Mouse (Mus musculus) forebrain, embryonic 12.5 days (tissue): Measurements from ENCODE around the gene Ambn. TPM values are rescaled to one million over a fixed set of nuclear protein-coding genes. Genes with fewer than 3 reads are reported as not detected.
A peak's percentile ranks its signal among the peaks of the same experiment; 100 is the strongest.
"Not testable (repeated sequence)": the region's sequence is repeated elsewhere in the genome, so short reads cannot be mapped to it uniquely, and the experiment has no call there.

Experiments
- ATAC-seq: fragments of 200-750 bp; cut with Nextera tagmentation; 2 replicates; pipeline ENCODE4 v1.8.0; 2017; ENCODE audit warnings: moderate TSS enrichment; ENCODE audit not compliant: low FRiP score
- H3K27ac ChIP-seq: fragments of 300-500 bp; sonication (generic); 2 replicates; pipeline ENCODE4 v1.5.1; 2016; ENCODE audit warnings: mild to moderate bottlenecking
- H3K27me3 ChIP-seq: fragments of 300-500 bp; sonication (generic); 2 replicates; pipeline ENCODE4 v1.6.1; 2016; ENCODE audit warnings: mild to moderate bottlenecking
- H3K36me3 ChIP-seq: fragments of 300-500 bp; sonication (generic); replicated peaks from 2 replicates; pipeline ENCODE4 v1.6.1; 2016; ENCODE audit warnings: mild to moderate bottlenecking
- H3K4me1 ChIP-seq: fragments of 300-500 bp; sonication (generic); 2 replicates; pipeline ENCODE4 v1.6.1; 2016
- H3K4me2 ChIP-seq: fragments of 300-500 bp; sonication (generic); 2 replicates; pipeline ENCODE4 v1.6.1; 2016; ENCODE audit warnings: mild to moderate bottlenecking, moderate library complexity
- H3K4me3 ChIP-seq: fragments of 300-500 bp; sonication (generic); replicated peaks from 2 replicates; pipeline ENCODE4 v1.5.1; 2016; ENCODE audit warnings: mild to moderate bottlenecking
- H3K9ac ChIP-seq: fragments of 300-500 bp; sonication (generic); 2 replicates; pipeline ENCODE4 v1.6.1; 2016; ENCODE audit warnings: mild to moderate bottlenecking
- H3K9me3 ChIP-seq: fragments of 300-500 bp; sonication (generic); 2 replicates; pipeline ENCODE4 v1.6.1; 2016
- WGBS: fragments of 180-500 bp; shearing (Covaris S2); methylation state at CpG from one replicate; pipeline ENCODE4 v1.1.7; 2016; 5-methylcytosine and 5-hydroxymethylcytosine counted together
- polyA plus RNA-seq: library from polyadenylated mRNA; unstranded; fragments of >200 nt; fragmentation: Nextera tagmentation; extraction: Ambion mirVana; gene quantifications from 2 replicates; pipeline ENCODE4 v1.2.1, GENCODE M21; 2016

The Ambn gene
- polyA plus RNA-seq: not detected in 2 replicates

- no peak for ATAC-seq
These were observed at the start of gene Ambn for GRCm38 (mm10) chr5:88455691-88456090. TSS of gene Ambn (plus strand) at chr5:88455991.

GRCm38 (mm10) chr5:88420319-88421065, 35.3 kb upstream of the Ambn start:
- ATAC-seq: no peak
- Histone ChIP-seq H3K9ac (no peak overlapping the region), H3K27me3 (no peaks in the 10 kb centered on the region), H3K27ac (no peak overlapping the region), H3K4me3 (no peak overlapping the region), H3K9me3 (no peaks in the 10 kb centered on the region), H3K4me1 (no peaks in the 10 kb centered on the region), H3K4me2 (no peak overlapping the region), H3K36me3 (no peaks in the 10 kb centered on the region)
- 93% methylated on average over 8 of the region's 8 CpGs for WGBS

More at GRCm38 (mm10) chr5:88455691-88456090, at the start of gene Ambn:
- H3K9me3 ChIP-seq: no peaks in the 10 kb centered on the region
- no peaks in the 10 kb centered on the region for H3K4me1 ChIP-seq
- no peak within 1 kb of the TSS for H3K9ac ChIP-seq
- no peak within 1 kb of the TSS for H3K4me2 ChIP-seq
- H3K27me3 ChIP-seq: no peaks in the 10 kb centered on the region
- no peak within 1 kb of the TSS for H3K4me3 ChIP-seq
- no peak within 1 kb of the TSS for H3K27ac ChIP-seq
- WGBS: 83% methylated on average over 3 of the region's 3 CpGs
- no peaks in the 10 kb centered on the region for H3K36me3 ChIP-seq

GRCm38 (mm10) chr5:88424892-88425291, 30.9 kb upstream of the Ambn start:
- not testable (repeated sequence) for H3K4me1 ChIP-seq, H3K36me3 ChIP-seq, H3K4me3 ChIP-seq, H3K4me2 ChIP-seq, H3K27me3 ChIP-seq, H3K9ac ChIP-seq, H3K27ac ChIP-seq, H3K9me3 ChIP-seq, ATAC-seq
- WGBS: 78% methylated on average over 2 of the region's 2 CpGs

GRCm38 (mm10) chr5:88426753-88427152, 29.0 kb upstream of the Ambn start:
- WGBS: 52% methylated on average over 1 of the region's 1 CpGs
- Histone ChIP-seq H3K4me3 (no peak overlapping the region), H3K4me2 (no peak overlapping the region), H3K9ac (no peak overlapping the region), H3K36me3 (no peaks in the 10 kb centered on the region), H3K9me3 (no peaks in the 10 kb centered on the region), H3K4me1 (no peaks in the 10 kb centered on the region), H3K27ac (peak overlapping the region; percentile 31; the same call in 1 of the 2 replicates), H3K27me3 (no peaks in the 10 kb centered on the region)
- ATAC-seq: peak; percentile 76; the same call in 1 of the 2 replicates

GRCm38 (mm10) chr5:88467471-88467870, 11.7 kb downstream of the Ambn start:
- no peaks in the 10 kb centered on the region for H3K36me3 ChIP-seq
- no peak overlapping the region for H3K4me3 ChIP-seq
- no peak overlapping the region for H3K9ac ChIP-seq
- ATAC-seq: no peak
- H3K9me3 ChIP-seq: no peaks in the 10 kb centered on the region
- WGBS: 90% methylated on average over 2 of the region's 2 CpGs
- no peak overlapping the region for H3K4me2 ChIP-seq
- no peaks in the 10 kb centered on the region for H3K27me3 ChIP-seq
- H3K4me1 ChIP-seq: no peaks in the 10 kb centered on the region
- no peak overlapping the region for H3K27ac ChIP-seq

GRCm38 (mm10) chr5:88468807-88469704, 13.3 kb downstream of the Ambn start:
- no peaks in the 10 kb centered on the region for H3K27me3 ChIP-seq
- no peak overlapping the region for H3K9ac ChIP-seq
- no peaks in the 10 kb centered on the region for H3K36me3 ChIP-seq
- H3K4me1 ChIP-seq: no peaks in the 10 kb centered on the region
- no peak overlapping the region for H3K4me3 ChIP-seq
- H3K4me2 ChIP-seq: no peak overlapping the region
- no peak overlapping the region for H3K27ac ChIP-seq
- 95% methylated on average over 4 of the region's 4 CpGs for WGBS
- no peak for ATAC-seq
- no peaks in the 10 kb centered on the region for H3K9me3 ChIP-seq

GRCm38 (mm10) chr5:88487675-88488074, 31.9 kb downstream of the Ambn start, which contains the start of gene Enam:
TSS of gene Enam (plus strand) at chr5:88487975.
- Histone ChIP-seq H3K27ac (no peak within 1 kb of the TSS), H3K36me3 (no peaks in the 10 kb centered on the region), H3K9ac (no peak within 1 kb of the TSS), H3K4me3 (no peak within 1 kb of the TSS), H3K9me3 (no peaks in the 10 kb centered on the region), H3K4me1 (peaks cover 5% of the 10 kb centered on the region; the same call in 1 of the 2 replicates), H3K4me2 (no peak within 1 kb of the TSS), H3K27me3 (no peaks in the 10 kb centered on the region)
- ATAC-seq: no peak

- WGBS: 79% methylated on average over 2 of the region's 2 CpGs
These were observed 33.2 kb downstream of the Ambn start for GRCm38 (mm10) chr5:88489004-88489403.

GRCm38 (mm10) chr5:88491111-88491510, 35.3 kb downstream of the Ambn start:
- H3K9ac ChIP-seq: no peak overlapping the region
- no peak overlapping the region for H3K4me3 ChIP-seq
- H3K4me1 ChIP-seq: peaks cover 5% of the 10 kb centered on the region; the same call in 1 of the 2 replicates
- no peaks in the 10 kb centered on the region for H3K36me3 ChIP-seq
- no peak overlapping the region for H3K27ac ChIP-seq
- WGBS: 45% methylated on average over 5 of the region's 5 CpGs
- no peak for ATAC-seq
- H3K27me3 ChIP-seq: no peaks in the 10 kb centered on the region
- H3K9me3 ChIP-seq: no peaks in the 10 kb centered on the region
- no peak overlapping the region for H3K4me2 ChIP-seq

More at GRCm38 (mm10) chr5:88489004-88489403, 33.2 kb downstream of the Ambn start:
- Histone ChIP-seq H3K9ac (no peak overlapping the region), H3K4me3 (no peak overlapping the region), H3K9me3 (no peaks in the 10 kb centered on the region), H3K27ac (no peak overlapping the region), H3K27me3 (no peaks in the 10 kb centered on the region), H3K4me2 (no peak overlapping the region), H3K4me1 (peaks cover 5% of the 10 kb centered on the region; the same call in 1 of the 2 replicates), H3K36me3 (no peaks in the 10 kb centered on the region)
- no peak for ATAC-seq

- H3K4me3 ChIP-seq: no peak overlapping the region
- WGBS: 97% methylated on average over 3 of the region's 3 CpGs
- no peaks in the 10 kb centered on the region for H3K27me3 ChIP-seq
- no peak overlapping the region for H3K4me2 ChIP-seq
- H3K27ac ChIP-seq: no peak overlapping the region
- no peaks in the 10 kb centered on the region for H3K36me3 ChIP-seq
- H3K9me3 ChIP-seq: no peaks in the 10 kb centered on the region
- H3K9ac ChIP-seq: no peak overlapping the region
- ATAC-seq: no peak
- H3K4me1 ChIP-seq: no peaks in the 10 kb centered on the region
These were observed 44.0 kb downstream of the Ambn start for GRCm38 (mm10) chr5:88499781-88500180.

- Histone ChIP-seq H3K4me2 (no peak overlapping the region), H3K27me3 (no peaks in the 10 kb centered on the region), H3K27ac (no peak overlapping the region), H3K9me3 (no peaks in the 10 kb centered on the region), H3K4me1 (no peaks in the 10 kb centered on the region), H3K36me3 (no peaks in the 10 kb centered on the region), H3K4me3 (no peak overlapping the region), H3K9ac (no peak overlapping the region)
- no peak for ATAC-seq
- WGBS: 75% methylated on average over 1 of the region's 1 CpGs
These were observed 52.8 kb downstream of the Ambn start for GRCm38 (mm10) chr5:88508555-88508954.

GRCm38 (mm10) chr5:88508990-88509389, 53.2 kb downstream of the Ambn start:
- no peaks in the 10 kb centered on the region for H3K36me3 ChIP-seq
- ATAC-seq: no peak
- H3K9me3 ChIP-seq: no peaks in the 10 kb centered on the region
- H3K4me2 ChIP-seq: no peak overlapping the region
- WGBS: 96% methylated on average over 1 of the region's 1 CpGs
- no peak overlapping the region for H3K9ac ChIP-seq
- H3K4me3 ChIP-seq: no peak overlapping the region
- no peaks in the 10 kb centered on the region for H3K4me1 ChIP-seq
- no peaks in the 10 kb centered on the region for H3K27me3 ChIP-seq
- no peak overlapping the region for H3K27ac ChIP-seq
